Mouse (Mus musculus) midbrain, embryonic 16.5 days (tissue): ENCODE measurements at regions not wholly inside any gene's neighbourhood (a gene's known extent, or its start where the extent isn't known, plus 50 kb on each side); places are given as distances from the start of the nearest gene placed in this dataset.

Experiments
- ATAC-seq: fragments of 200-750 bp; cut with Nextera tagmentation; 2 replicates; pipeline ENCODE4 v1.8.0; 2017; ENCODE audit warnings: moderate TSS enrichment
- H3K27ac ChIP-seq: fragments of 300-500 bp; sonication (generic); 2 replicates; pipeline ENCODE4 v1.5.1; 2014; ENCODE audit warnings: mild to moderate bottlenecking, low read length, mixed read lengths
- H3K27me3 ChIP-seq: fragments of 300-500 bp; sonication (generic); 2 replicates; pipeline ENCODE4 v1.6.1; 2014; ENCODE audit warnings: low read depth, low read length, mixed read lengths; ENCODE audit not compliant: control insufficient read depth, insufficient read depth
- H3K36me3 ChIP-seq: fragments of 300-500 bp; sonication (generic); 2 replicates; pipeline ENCODE4 v1.6.1; 2014; ENCODE audit warnings: mild to moderate bottlenecking, low read length, moderate library complexity, mixed read lengths; ENCODE audit not compliant: control insufficient read depth, insufficient read depth
- H3K4me1 ChIP-seq: fragments of 300-500 bp; sonication (generic); 2 replicates; pipeline ENCODE4 v1.6.1; 2014; ENCODE audit warnings: mild to moderate bottlenecking, low read length, mixed read lengths; ENCODE audit not compliant: control insufficient read depth, insufficient read depth
- H3K4me2 ChIP-seq: fragments of 300-500 bp; sonication (generic); 2 replicates; pipeline ENCODE4 v1.6.1; 2014; ENCODE audit warnings: mild to moderate bottlenecking, low read length, mixed read lengths
- H3K4me3 ChIP-seq: fragments of 300-500 bp; sonication (generic); 2 replicates; pipeline ENCODE4 v1.5.1; 2014; ENCODE audit warnings: low read depth, mild to moderate bottlenecking, low read length, moderate library complexity, mixed read lengths
- H3K9ac ChIP-seq: fragments of 300-500 bp; sonication (generic); 2 replicates; pipeline ENCODE4 v1.6.1; 2014; ENCODE audit warnings: low read depth, low read length, mixed read lengths
- H3K9me3 ChIP-seq: fragments of 300-500 bp; sonication (generic); replicated peaks from 2 replicates; pipeline ENCODE4 v1.6.1; 2014; ENCODE audit warnings: mild to moderate bottlenecking, low read length, mixed read lengths; ENCODE audit not compliant: control insufficient read depth, poor library complexity, severe bottlenecking
- WGBS: fragments of 180-500 bp; shearing (Covaris S2); extraction: QIAGEN DNeasy Blood & Tissue Kit; methylation state at CpG from one replicate; pipeline ENCODE4 v1.1.7; 2014; 5-methylcytosine and 5-hydroxymethylcytosine counted together

GRCm38 (mm10) chr8:8521532-8521931, 139.5 kb downstream of the Efnb2 start:
- 88% methylated on average over 1 of the region's 1 CpGs for WGBS
- ATAC-seq, result no peak

GRCm38 (mm10) chr8:8519772-8520191, 141.3 kb downstream of the Efnb2 start:
- no peaks in the 10 kb centered on the region for H3K9me3 ChIP-seq
- WGBS, result 83% methylated on average over 3 of the region's 3 CpGs
- no peaks in the 10 kb centered on the region for H3K36me3 ChIP-seq
- H3K9ac ChIP-seq, result no peak overlapping the region
- no peak overlapping the region for H3K4me3 ChIP-seq
- ATAC-seq, result no peak
- H3K4me2 ChIP-seq, result no peak overlapping the region
- no peaks in the 10 kb centered on the region for H3K27me3 ChIP-seq
- H3K4me1 ChIP-seq, result no peaks in the 10 kb centered on the region
- no peak overlapping the region for H3K27ac ChIP-seq

More at GRCm38 (mm10) chr8:8521532-8521931, 139.5 kb downstream of the Efnb2 start:
- Histone ChIP-seq H3K4me3 (no peak overlapping the region), H3K9ac (no peak overlapping the region), H3K36me3 (no peaks in the 10 kb centered on the region), H3K27me3 (no peaks in the 10 kb centered on the region), H3K4me2 (no peak overlapping the region), H3K27ac (no peak overlapping the region), H3K9me3 (no peaks in the 10 kb centered on the region), H3K4me1 (no peaks in the 10 kb centered on the region)

GRCm38 (mm10) chr8:8517599-8517998, 143.4 kb downstream of the Efnb2 start:
- ATAC-seq, result no peak
- no peaks in the 10 kb centered on the region for H3K4me1 ChIP-seq
- 60% methylated on average over 2 of the region's 2 CpGs for WGBS
- H3K9ac ChIP-seq, result no peak overlapping the region
- no peaks in the 10 kb centered on the region for H3K9me3 ChIP-seq
- no peak overlapping the region for H3K4me3 ChIP-seq
- no peaks in the 10 kb centered on the region for H3K27me3 ChIP-seq
- H3K36me3 ChIP-seq, result no peaks in the 10 kb centered on the region
- no peak overlapping the region for H3K4me2 ChIP-seq
- no peak overlapping the region for H3K27ac ChIP-seq

- no peak for ATAC-seq
- H3K9me3 ChIP-seq, result no peaks in the 10 kb centered on the region
- no peaks in the 10 kb centered on the region for H3K36me3 ChIP-seq
- H3K4me3 ChIP-seq, result no peak overlapping the region
- no peak overlapping the region for H3K27ac ChIP-seq
- no peaks in the 10 kb centered on the region for H3K27me3 ChIP-seq
- no peaks in the 10 kb centered on the region for H3K4me1 ChIP-seq
- no peak overlapping the region for H3K4me2 ChIP-seq
- 26% methylated on average over 1 of the region's 1 CpGs for WGBS
- no peak overlapping the region for H3K9ac ChIP-seq
Observed at GRCm38 (mm10) chr8:8516272-8516671, 144.8 kb downstream of the Efnb2 start.

GRCm38 (mm10) chr8:8499921-8500320, 161.1 kb downstream of the Efnb2 start:
- Histone ChIP-seq H3K36me3 (no peaks in the 10 kb centered on the region), H3K4me1 (no peaks in the 10 kb centered on the region), H3K4me2 (no peak overlapping the region), H3K4me3 (no peak overlapping the region), H3K9me3 (0 out of 2 replicates have a peak, but pooled peaks cover 2% of the 10 kb centered on the region), H3K27me3 (no peaks in the 10 kb centered on the region), H3K9ac (no peak overlapping the region), H3K27ac (no peak overlapping the region)
- WGBS, result 89% methylated on average over 9 of the region's 9 CpGs
- ATAC-seq, result no peak

GRCm38 (mm10) chr8:8498753-8499152, 162.3 kb downstream of the Efnb2 start:
- no peak overlapping the region for H3K27ac ChIP-seq
- no peak for ATAC-seq
- no peaks in the 10 kb centered on the region for H3K36me3 ChIP-seq
- H3K4me3 ChIP-seq, result no peak overlapping the region
- no peaks in the 10 kb centered on the region for H3K4me1 ChIP-seq
- H3K27me3 ChIP-seq, result no peaks in the 10 kb centered on the region
- no peak overlapping the region for H3K4me2 ChIP-seq
- no peak overlapping the region for H3K9ac ChIP-seq
- H3K9me3 ChIP-seq, result no peaks in the 10 kb centered on the region
- 67% methylated on average over 5 of the region's 5 CpGs for WGBS

GRCm38 (mm10) chr8:8495472-8495871, 165.6 kb downstream of the Efnb2 start:
- no peaks in the 10 kb centered on the region for H3K9me3 ChIP-seq
- H3K27ac ChIP-seq, result no peak overlapping the region
- H3K36me3 ChIP-seq, result no peaks in the 10 kb centered on the region
- ATAC-seq, result no peak
- no peak overlapping the region for H3K4me3 ChIP-seq
- H3K27me3 ChIP-seq, result no peaks in the 10 kb centered on the region; the same call in 1 of the 2 replicates
- no peak overlapping the region for H3K4me2 ChIP-seq
- no peaks in the 10 kb centered on the region for H3K4me1 ChIP-seq
- 59% methylated on average over 7 of the region's 7 CpGs for WGBS
- no peak overlapping the region for H3K9ac ChIP-seq

GRCm38 (mm10) chr8:8494281-8494680, 166.8 kb downstream of the Efnb2 start:
- Histone ChIP-seq H3K36me3 (no peaks in the 10 kb centered on the region), H3K4me1 (peaks cover 7% of the 10 kb centered on the region), H3K4me3 (no peak overlapping the region), H3K27ac (no peak overlapping the region), H3K27me3 (no peaks in the 10 kb centered on the region; the same call in 1 of the 2 replicates), H3K9me3 (no peaks in the 10 kb centered on the region), H3K4me2 (no peak overlapping the region), H3K9ac (no peak overlapping the region)
- WGBS, result 93% methylated on average over 10 of the region's 10 CpGs
- ATAC-seq, result no peak

GRCm38 (mm10) chr8:8491908-8492307, 169.1 kb downstream of the Efnb2 start:
- H3K9me3 ChIP-seq, result no peaks in the 10 kb centered on the region
- H3K36me3 ChIP-seq, result no peaks in the 10 kb centered on the region
- no peak overlapping the region for H3K4me3 ChIP-seq
- H3K9ac ChIP-seq, result no peak overlapping the region
- ATAC-seq, result no peak
- H3K4me1 ChIP-seq, result peaks cover 23% of the 10 kb centered on the region
- H3K27ac ChIP-seq, result no peak overlapping the region
- H3K27me3 ChIP-seq, result no peaks in the 10 kb centered on the region; the same call in 1 of the 2 replicates
- WGBS, result 89% methylated on average over 2 of the region's 2 CpGs
- no peak overlapping the region for H3K4me2 ChIP-seq
